Mouse (Mus musculus): ENCODE measurements around the gene Adcy9.
A peak's percentile ranks its signal among the peaks of the same experiment; 100 is the strongest.

The Adcy9 gene

GRCm38 (mm10) chr16:4320856-4321255 lies 99.4 kb downstream of the Adcy9 start:
- DNase-seq (ENCODE audit: low read depth): no peak

DNA sequence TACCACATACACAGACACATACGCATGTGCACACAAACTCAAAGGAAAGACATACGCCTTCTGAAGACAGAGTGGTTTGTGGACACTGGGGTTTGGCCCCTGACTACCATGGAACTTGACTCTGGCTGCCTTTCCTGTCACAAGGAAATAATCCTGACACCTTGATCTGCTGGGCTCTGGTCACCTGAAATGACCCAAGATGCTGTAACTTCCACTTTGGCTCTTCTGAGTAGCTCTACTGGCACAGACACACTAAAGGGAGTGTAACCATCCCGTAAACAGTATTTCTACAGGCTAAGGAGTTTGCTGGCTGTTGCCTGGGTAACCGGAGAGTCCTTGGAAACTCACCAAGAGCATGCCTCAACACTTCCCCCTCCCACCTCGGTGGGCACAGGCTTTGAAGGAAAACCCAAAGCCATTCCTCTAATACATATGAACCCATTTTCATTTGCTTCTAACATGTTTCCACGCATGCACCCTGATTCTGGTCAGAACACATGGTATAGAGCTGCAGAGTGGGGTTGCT lies 102.2 kb downstream of the Adcy9 start:
- DNase-seq (ENCODE audit: low read depth): no peak

- peak; percentile 87 for DNase-seq (ENCODE audit: low read depth)
These were observed 104.2 kb downstream of the Adcy9 start for GRCm38 (mm10) chr16:4316094-4316474.

- no peak for DNase-seq (ENCODE audit: low read depth)
These were observed 104.8 kb downstream of the Adcy9 start for GRCm38 (mm10) chr16:4315352-4316093.

DNA sequence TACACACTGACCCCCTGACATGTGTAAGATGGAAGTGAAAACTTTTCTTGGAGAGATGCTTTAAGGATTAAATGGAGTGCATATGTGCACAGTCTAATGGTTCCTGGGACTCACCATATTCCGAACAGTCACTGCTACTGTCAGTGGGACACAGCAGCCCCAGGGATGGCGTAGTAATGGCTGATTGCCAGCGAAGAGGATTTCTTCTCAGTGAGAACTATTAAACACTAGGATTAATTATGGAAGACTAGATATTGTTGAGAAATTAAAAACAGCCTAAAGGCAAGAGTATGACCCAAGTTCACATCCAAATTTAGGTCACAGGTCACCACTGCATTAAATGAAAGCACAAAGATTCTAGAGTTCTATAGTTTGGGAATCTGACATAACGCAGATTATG lies 105.4 kb downstream of the Adcy9 start:
- DNase-seq (ENCODE audit: low read depth): no peak

GRCm38 (mm10) chr16:4312018-4312417 lies 108.3 kb downstream of the Adcy9 start:
- DNase-seq (ENCODE audit: low read depth): no peak

DNA sequence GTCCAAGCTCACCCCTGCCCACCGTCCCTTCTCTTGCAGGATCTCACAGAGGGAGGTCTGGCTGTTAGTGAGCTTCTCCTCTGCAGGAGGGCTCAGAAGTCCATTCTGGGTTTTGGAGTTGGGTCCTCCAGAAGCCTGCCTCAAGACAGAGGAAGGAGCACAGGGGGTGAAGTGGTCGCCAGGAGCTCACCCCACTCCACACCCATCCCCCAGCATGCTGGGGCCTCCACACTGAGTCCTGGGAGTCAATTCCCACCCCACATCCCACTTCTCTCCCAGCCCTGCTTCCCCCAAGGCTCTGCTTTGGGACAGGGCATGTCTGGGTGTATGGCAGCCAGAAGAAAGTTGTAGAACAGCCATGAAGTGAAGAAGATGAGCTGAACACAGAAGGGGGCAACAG lies 108.7 kb downstream of the Adcy9 start:
- DNase-seq (ENCODE audit: low read depth): no peak

DNA sequence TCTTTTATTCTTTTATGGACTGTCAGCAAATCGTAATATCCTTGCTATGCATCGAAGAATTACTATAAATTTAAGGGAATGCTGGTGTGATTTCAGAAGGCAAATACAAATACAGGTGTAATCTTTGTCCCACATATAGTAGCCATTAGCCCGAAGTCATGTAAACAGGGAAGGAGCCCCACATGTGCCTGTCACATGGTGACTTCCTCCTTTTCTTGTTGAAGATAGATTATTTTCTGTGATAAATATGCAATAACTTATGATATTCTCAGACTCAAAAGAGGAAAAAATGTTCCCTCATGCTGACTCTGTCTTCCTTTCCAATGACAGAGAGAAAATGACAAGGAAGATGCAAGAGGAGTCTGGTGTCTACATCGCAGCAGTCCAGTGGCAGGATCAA lies 112.5 kb downstream of the Adcy9 start:
- no peak for DNase-seq (ENCODE audit: low read depth)

DNA sequence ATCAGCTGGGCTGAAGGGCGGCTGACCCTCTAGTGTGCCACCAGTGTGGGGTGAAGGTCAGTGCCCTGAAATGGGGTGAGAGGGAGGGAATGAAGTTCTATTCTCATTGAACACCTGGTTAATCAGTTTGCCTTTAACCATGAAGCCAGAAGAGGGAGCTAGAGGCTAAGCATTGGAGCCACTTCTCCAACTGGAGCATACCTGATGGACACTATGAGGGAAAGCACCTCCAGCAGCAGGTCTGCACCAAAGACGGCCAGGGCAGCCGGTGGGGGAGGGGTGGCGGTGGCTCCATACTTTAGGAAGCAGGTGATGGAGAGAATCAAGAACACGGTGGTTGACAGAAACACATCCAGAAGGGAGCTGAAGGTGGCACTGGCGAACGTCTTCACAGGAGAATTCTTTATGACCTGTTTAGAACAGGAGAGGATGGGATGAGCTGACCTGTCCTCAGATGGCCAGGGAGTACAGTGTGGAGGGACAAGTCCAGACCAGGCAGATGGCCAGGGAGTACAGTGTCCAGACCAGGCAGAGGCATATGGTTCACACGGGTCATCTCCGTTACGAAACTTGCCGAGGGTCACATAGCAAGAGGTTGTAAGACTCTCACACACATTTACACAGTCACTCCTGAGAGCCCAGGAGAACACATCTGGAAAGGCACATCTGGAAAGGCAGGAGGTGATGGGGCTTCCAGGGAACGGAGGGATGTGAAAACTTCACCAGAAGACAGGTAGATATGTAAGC lies 115.9 kb downstream of the Adcy9 start:
- peak; percentile 43 for DNase-seq (ENCODE audit: low read depth)

GRCm38 (mm10) chr16:4303554-4303953 lies 116.7 kb downstream of the Adcy9 start:
- DNase-seq (ENCODE audit: low read depth): no peak

DNA sequence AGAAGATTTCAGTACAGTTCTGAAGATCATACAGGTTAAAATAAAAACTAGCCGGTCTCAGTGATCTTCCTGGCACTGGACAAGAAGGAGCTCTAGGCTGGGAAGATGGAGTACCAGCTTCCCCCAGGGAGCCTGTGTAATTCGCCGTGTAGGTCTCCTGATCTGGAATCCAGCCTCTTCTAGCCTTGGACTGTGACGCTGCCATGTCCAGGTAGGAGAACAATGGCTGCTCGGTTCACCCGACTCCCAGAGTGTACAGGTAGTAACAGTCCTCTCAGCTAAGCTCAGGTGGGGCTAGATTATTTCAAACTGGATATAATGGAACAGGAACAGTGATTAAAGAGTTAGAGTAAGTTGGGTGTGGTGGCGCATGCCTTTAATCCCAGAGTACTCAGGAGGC lies 120.0 kb downstream of the Adcy9 start:
- no peak for DNase-seq (ENCODE audit: low read depth)

- no peak for DNase-seq (ENCODE audit: low read depth)
These were observed 127.0 kb downstream of the Adcy9 start for GRCm38 (mm10) chr16:4293259-4293658.

- DNase-seq (ENCODE audit: low read depth): peak; percentile 50
These were observed 130.8 kb downstream of the Adcy9 start for GRCm38 (mm10) chr16:4289507-4289906.

- DNase-seq (ENCODE audit: low read depth): no peak
These were observed 133.7 kb downstream of the Adcy9 start for GRCm38 (mm10) chr16:4286593-4286992.

DNA sequence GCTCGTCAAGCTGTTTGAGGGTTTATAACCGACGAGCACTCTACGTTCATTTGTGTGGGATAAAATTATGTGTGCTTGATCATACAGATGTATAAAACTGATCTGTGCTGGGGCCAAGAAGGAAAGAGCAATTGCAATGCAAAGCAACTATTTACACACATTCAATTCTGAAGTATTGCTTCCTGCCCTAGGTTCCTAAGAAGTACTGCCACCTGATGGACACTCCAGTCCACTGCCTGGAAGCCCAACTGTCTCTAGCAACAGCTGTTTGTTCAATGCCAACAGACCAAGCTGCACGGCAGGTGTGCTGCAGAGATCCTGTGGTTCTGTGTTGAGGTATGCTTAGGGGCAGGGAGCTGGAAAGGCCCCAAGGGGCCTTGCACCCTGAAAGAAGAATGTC lies 135.0 kb downstream of the Adcy9 start:
- DNase-seq (ENCODE audit: low read depth): peak; percentile 52

GRCm38 (mm10) chr16:4283267-4283851 lies 136.9 kb downstream of the Adcy9 start:
- DNase-seq (ENCODE audit: low read depth): no peak

DNA sequence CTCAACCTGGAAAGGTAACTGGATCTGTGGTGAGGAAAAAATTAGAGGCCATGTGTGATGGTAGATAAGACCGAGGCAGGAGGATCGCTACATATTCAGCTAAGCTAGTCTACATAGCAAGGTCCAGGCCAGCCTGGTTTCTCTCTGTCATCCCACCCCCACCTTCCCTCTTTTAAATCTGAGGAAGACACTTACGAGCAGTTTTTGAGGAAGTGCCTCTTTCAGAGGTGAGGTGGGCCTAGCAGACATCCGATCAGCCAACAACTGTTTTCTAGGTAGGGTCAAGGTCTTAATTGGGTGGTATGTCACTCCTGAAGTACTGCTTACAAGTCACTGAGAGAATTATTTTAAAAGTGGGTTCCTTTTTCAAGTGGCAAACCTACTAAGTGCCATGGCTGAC lies 138.8 kb downstream of the Adcy9 start:
- DNase-seq (ENCODE audit: low read depth): no peak

DNA sequence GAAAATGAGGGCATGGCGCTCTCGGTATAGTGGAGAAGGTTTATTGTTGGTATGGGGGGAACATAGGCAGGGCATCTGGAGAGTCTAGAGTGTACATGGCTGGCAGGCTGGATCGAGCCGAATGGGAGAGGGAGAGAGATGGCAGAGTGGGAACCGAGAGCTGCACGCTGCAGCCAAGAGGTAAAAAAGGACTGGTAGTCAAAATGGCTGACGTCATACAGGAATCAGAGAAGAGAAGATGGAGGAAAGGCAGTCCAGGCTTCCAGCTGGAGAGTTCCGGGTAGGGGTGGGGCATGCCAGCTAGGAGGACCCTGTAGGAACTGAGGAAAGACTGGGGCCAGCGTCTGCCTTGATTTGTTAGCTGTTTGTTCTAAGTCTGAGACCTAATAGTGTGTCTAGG lies 139.3 kb downstream of the Adcy9 start:
- DNase-seq (ENCODE audit: low read depth): no peak

GRCm38 (mm10) chr16:4279601-4280000 lies 140.7 kb downstream of the Adcy9 start:
- no peak for DNase-seq (ENCODE audit: low read depth)

DNA sequence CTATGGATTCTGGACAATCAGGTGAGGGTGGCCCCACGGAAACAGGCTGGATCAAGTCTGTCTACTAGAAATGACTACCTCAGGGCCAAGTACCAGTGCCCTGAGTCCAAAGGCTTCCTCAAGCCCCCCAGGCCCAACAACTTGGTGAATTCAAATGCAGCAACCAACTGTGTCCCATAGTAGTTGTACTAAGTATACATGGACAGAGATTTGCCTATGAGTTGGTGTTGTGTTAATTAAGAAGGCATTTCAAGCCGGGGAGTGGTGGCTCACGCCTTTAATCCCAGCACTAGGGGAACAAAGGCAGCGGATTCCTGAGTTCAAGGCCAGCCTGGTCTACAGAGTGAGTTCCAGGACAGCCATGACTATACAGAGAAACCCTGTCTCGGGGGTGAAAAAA lies 143.7 kb downstream of the Adcy9 start:
- DNase-seq (ENCODE audit: low read depth): no peak

DNA sequence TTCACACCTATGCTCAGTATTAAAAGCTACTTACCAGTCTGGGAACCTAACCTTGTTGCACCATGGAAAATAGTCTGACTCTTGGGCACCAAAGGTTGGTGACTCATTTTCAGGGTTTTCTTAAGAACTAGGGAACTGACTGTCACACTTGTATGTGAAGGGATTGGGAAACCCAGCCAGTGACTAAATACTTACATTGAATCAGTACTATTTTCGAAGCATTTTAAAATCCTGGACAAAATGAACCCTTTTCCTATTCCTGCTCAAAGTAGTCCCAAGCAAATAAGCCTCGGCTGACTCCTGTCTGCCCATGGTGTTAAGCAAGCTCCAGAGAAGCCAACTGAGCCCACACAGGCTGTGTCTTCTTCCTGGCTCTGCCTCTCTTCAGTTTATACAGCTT lies 144.1 kb downstream of the Adcy9 start:
- no peak for DNase-seq (ENCODE audit: low read depth)

- DNase-seq (ENCODE audit: low read depth): no peak
These were observed 146.4 kb downstream of the Adcy9 start for GRCm38 (mm10) chr16:4273702-4274476.

Measured in induced T-regulatory cell, adult 2 months (primary cell).